Mouse (Mus musculus): ENCODE measurements around the gene Kcnn1.
"Not testable (repeated sequence)": the region's sequence is repeated elsewhere in the genome, so short reads cannot be mapped to it uniquely, and the experiment has no call there.

The Kcnn1 gene

GRCm38 (mm10) chr8:70862824-70863641 is at the start of gene Kcnn1:
Gene Kcnn1 (minus strand): TSS chr8:70863258.
- peak; percentile 57 for DNase-seq (ENCODE audit: low read depth, low spot score)

GRCm38 (mm10) chr8:70911596-70911995 is 48.5 kb upstream of the Kcnn1 start:
- no peak for DNase-seq (ENCODE audit: low read depth, low spot score)

- no peak for DNase-seq (ENCODE audit: low read depth, low spot score)
Observed at GRCm38 (mm10) chr8:70907518-70907917, 44.5 kb upstream of the Kcnn1 start.

GRCm38 (mm10) chr8:70905831-70906736 is 43.0 kb upstream of the Kcnn1 start, which contains the start of gene Map1s:
Gene Map1s (plus strand): TSS chr8:70905932.
- peak; percentile 86 for DNase-seq (ENCODE audit: low read depth, low spot score)

- DNase-seq (ENCODE audit: low read depth, low spot score) = no peak
Observed at GRCm38 (mm10) chr8:70905463-70905830, 42.4 kb upstream of the Kcnn1 start.

- DNase-seq (ENCODE audit: low read depth, low spot score) = no peak
Observed at GRCm38 (mm10) chr8:70904532-70904931, 41.5 kb upstream of the Kcnn1 start.

GRCm38 (mm10) chr8:70903582-70903981 is 40.5 kb upstream of the Kcnn1 start:
- no peak for DNase-seq (ENCODE audit: low read depth, low spot score)

GRCm38 (mm10) chr8:70903112-70903511 is 40.1 kb upstream of the Kcnn1 start:
- no peak for DNase-seq (ENCODE audit: low read depth, low spot score)

- DNase-seq (ENCODE audit: low read depth, low spot score) = no peak
Observed at GRCm38 (mm10) chr8:70902211-70902610, 39.2 kb upstream of the Kcnn1 start.

GRCm38 (mm10) chr8:70900872-70901387 is 37.9 kb upstream of the Kcnn1 start:
- DNase-seq (ENCODE audit: low read depth, low spot score) = no peak

- DNase-seq (ENCODE audit: low read depth, low spot score) = no peak
Observed at GRCm38 (mm10) chr8:70899226-70899625, 36.2 kb upstream of the Kcnn1 start.

GRCm38 (mm10) chr8:70898661-70899198 is 35.7 kb upstream of the Kcnn1 start:
- no peak for DNase-seq (ENCODE audit: low read depth, low spot score)

GRCm38 (mm10) chr8:70897681-70898413 is 34.8 kb upstream of the Kcnn1 start:
- peak; percentile 88 for DNase-seq (ENCODE audit: low read depth, low spot score)

- peak; percentile 98 for DNase-seq (ENCODE audit: low read depth, low spot score)
Observed at GRCm38 (mm10) chr8:70897021-70897680, 34.1 kb upstream of the Kcnn1 start, which contains the start of gene Rpl18a. Gene Rpl18a (minus strand): TSS chr8:70897412.

GRCm38 (mm10) chr8:70896316-70897020 is 33.4 kb upstream of the Kcnn1 start:
- no peak for DNase-seq (ENCODE audit: low read depth, low spot score)

- DNase-seq (ENCODE audit: low read depth, low spot score) = not testable (repeated sequence)
Observed at GRCm38 (mm10) chr8:70895571-70896259, 32.7 kb upstream of the Kcnn1 start.

GRCm38 (mm10) chr8:70894771-70895545 is 31.9 kb upstream of the Kcnn1 start:
- DNase-seq (ENCODE audit: low read depth, low spot score) = no peak

- DNase-seq (ENCODE audit: low read depth, low spot score) = no peak
Observed at GRCm38 (mm10) chr8:70894385-70894720, 31.3 kb upstream of the Kcnn1 start.

All from forelimb bud, embryonic 11.5 days (tissue).